Mouse (Mus musculus) mouse embryonic stem cell (cell line): ENCODE measurements around the gene Prkce.

Source experiments
- in situ Hi-C, 2 experiments: fragments of 300-500 bp; cut with MboI; formaldehyde crosslinking; loops; 1 replicate in 1 of 2; 3 replicates in 1 of 2; pipeline ENCODE4 v1.14.3; 2019 to 2020; ENCODE audit warnings: low sequenced_read_pairs in 2 of 2, low pct_unique_long_range_greater_than_20kb in 1 of 2, mixed read lengths in 1 of 2; ENCODE audit not compliant: unreplicated experiment in 1 of 2

The Prkce gene

GRCm38 (mm10) chr17:86315874-86316273 lies 148.3 kb downstream of the Prkce start:
- in situ Hi-C loops = no loop called here

- in situ Hi-C loops = no loop called here
Measured at GRCm38 (mm10) chr17:86316771-86317170, 149.2 kb downstream of the Prkce start.

- in situ Hi-C loops = no loop called here
Measured at GRCm38 (mm10) chr17:86317197-86317596, 149.6 kb downstream of the Prkce start.

- in situ Hi-C loops = no loop called here
Measured at GRCm38 (mm10) chr17:86319967-86320602, 152.5 kb downstream of the Prkce start.

- in situ Hi-C loops = no loop called here
Measured at GRCm38 (mm10) chr17:86322840-86323239, 155.3 kb downstream of the Prkce start.

- in situ Hi-C loops = no loop called here
Measured at GRCm38 (mm10) chr17:86323310-86323709, 155.7 kb downstream of the Prkce start.

GRCm38 (mm10) chr17:86323909-86324686 lies 156.5 kb downstream of the Prkce start:
- in situ Hi-C loops = no loop called here

GRCm38 (mm10) chr17:86324756-86325155 lies 157.2 kb downstream of the Prkce start:
- in situ Hi-C loops = no loop called here

GRCm38 (mm10) chr17:86325317-86325716 lies 157.7 kb downstream of the Prkce start:
- in situ Hi-C loops = no loop called here

GRCm38 (mm10) chr17:86327958-86328357 lies 160.4 kb downstream of the Prkce start:
- in situ Hi-C loops = no loop called here

- in situ Hi-C loops = no loop called here
Measured at GRCm38 (mm10) chr17:86329273-86330075, 161.9 kb downstream of the Prkce start.

GRCm38 (mm10) chr17:86330076-86330955 lies 162.7 kb downstream of the Prkce start:
- in situ Hi-C loops = no loop called here

- in situ Hi-C loops = no loop called here
Measured at GRCm38 (mm10) chr17:86331835-86332234, 164.2 kb downstream of the Prkce start.

GRCm38 (mm10) chr17:86334990-86335389 lies 167.4 kb downstream of the Prkce start:
- in situ Hi-C loops = no loop called here

GRCm38 (mm10) chr17:86336652-86337073 lies 169.1 kb downstream of the Prkce start:
- in situ Hi-C loops = no loop called here

GRCm38 (mm10) chr17:86337076-86337475 lies 169.5 kb downstream of the Prkce start:
- in situ Hi-C loops = no loop called here

GRCm38 (mm10) chr17:86338328-86338727 lies 170.7 kb downstream of the Prkce start:
- in situ Hi-C loops = no loop called here

- in situ Hi-C loops = no loop called here
Measured at GRCm38 (mm10) chr17:86344032-86344431, 176.4 kb downstream of the Prkce start.
